In genomic region chr5:142800198-142800597, GRCm38 (mm10) we compare ENCODE assay signal across 11 mouse cellular contexts. TPM values are rescaled to one million over a fixed set of nuclear protein-coding genes. Genes with fewer than 3 reads are reported as not detected.
DNase-seq lines count a peak whose midpoint lies in the region; ATAC-seq lines count a peak whose summit lies in the region.
"Had no signal": no experiment of that assay in that cellular context is flagged by ENCODE, and none has a peak within 500 bp of the region (broad histone marks: within the 10 kb centered on the region; RNA-seq: fewer than 3 reads in every experiment).

No protein-coding gene starts in this region.

- 22% methylated on average over 8 of the region's 8 CpGs for WGBS in heart, embryonic 13.5 days
- 23% methylated on average over 8 of the region's 8 CpGs for WGBS in midbrain, embryonic 16.5 days

- no peak overlapping the region for H3K4me3 ChIP-seq in heart, embryonic 13.5 days
- no peak overlapping the region for H3K4me3 ChIP-seq in midbrain, embryonic 16.5 days (ENCODE audit: low read depth, low read length)

- H3K4me1 ChIP-seq in heart, embryonic 13.5 days = peaks cover 97% of the 10 kb centered on the region
- H3K4me1 ChIP-seq in midbrain, embryonic 16.5 days (ENCODE audit: control insufficient read depth, insufficient read depth, low read length) = peaks cover 78% of the 10 kb centered on the region

- H3K9me3 ChIP-seq in heart, embryonic 13.5 days = no peaks in the 10 kb centered on the region
- H3K9me3 ChIP-seq in midbrain, embryonic 16.5 days (replicated peaks; ENCODE audit: control insufficient read depth, low read length, poor library complexity, severe bottlenecking) = no peaks in the 10 kb centered on the region

- no peak for DNase-seq in heart, postnatal 14 days
- DNase-seq in thymus, postnatal 4 days = peak; percentile 47
- DNase-seq in thymus, adult 18-20 months = no peak
- DNase-seq in liver = peak; percentile 73
- DNase-seq in left cerebral cortex, postnatal 36 days (ENCODE audit: low spot score in 2 of 2) = no peak
- no peak for DNase-seq in frontal cortex, postnatal 25 days (ENCODE audit: low spot score in 2 of 2)
- DNase-seq: B cell, adult 2 months; cerebellum, postnatal 14 days; kidney, postnatal 10 days had no signal

- no peaks in the 10 kb centered on the region for H3K27me3 ChIP-seq in heart, embryonic 13.5 days (replicated peaks)
- H3K27me3 ChIP-seq in midbrain, embryonic 16.5 days (ENCODE audit: control insufficient read depth, insufficient read depth, low read depth, low read length) = no peaks in the 10 kb centered on the region

- intact Hi-C loops in heart, postnatal 14 days (cut with DNase I) = no loop called here
- intact Hi-C loops in left cerebral cortex, postnatal 36 days (cut with DNase I) = no loop called here

- no peak for ATAC-seq in heart, embryonic 13.5 days (ENCODE audit: extremely low read depth, insufficient number of reproducible peaks, low FRiP score, low TSS enrichment)
- 0 out of 2 replicates have a peak, but pooled peaks have one; percentile 8 for ATAC-seq in midbrain, embryonic 16.5 days

- H3K27ac ChIP-seq in heart, embryonic 13.5 days (replicated peaks) = 0 out of 2 replicates have a peak overlapping the region, but pooled peaks have one; percentile 87
- no peak overlapping the region for H3K27ac ChIP-seq in midbrain, embryonic 16.5 days (ENCODE audit: low read length)

- H3K9ac ChIP-seq in heart, embryonic 13.5 days = peak overlapping the region; percentile 51
- H3K9ac ChIP-seq in midbrain, embryonic 16.5 days (ENCODE audit: low read depth, low read length) = 0 out of 2 replicates have a peak overlapping the region, but pooled peaks have one; percentile 37

- H3K36me3 ChIP-seq in heart, embryonic 13.5 days = peaks cover 16% of the 10 kb centered on the region
- H3K36me3 ChIP-seq in midbrain, embryonic 16.5 days (ENCODE audit: control insufficient read depth, insufficient read depth, low read length) = no peaks in the 10 kb centered on the region

- H3K4me2 ChIP-seq in heart, embryonic 13.5 days = peak overlapping the region; percentile 24; the same call in 1 of the 2 replicates
- H3K4me2 ChIP-seq in midbrain, embryonic 16.5 days (ENCODE audit: low read length) = peak overlapping the region; percentile 11; the same call in 1 of the 2 replicates

RNA-seq across cellular contexts. Expression of gene Tnrc18, which starts 17.3 kb away (rescaled TPM):
- 15.9 and 18.6 TPM in 2 replicates for polyA plus RNA-seq in heart, embryonic 13.5 days (2015; fragmentation: Nextera tagmentation; extraction: Ambion mirVana)
- total RNA-seq in heart, postnatal 14 days (2021) = 10 to 100 TPM; 75.6 to 83.8 TPM
- 23.3 and 27.7 TPM in 2 replicates for polyA plus RNA-seq in midbrain, embryonic 16.5 days (2015; fragmentation: Nextera tagmentation; extraction: Ambion mirVana)
- 100 to 1,000 TPM; 117 to 147 TPM for total RNA-seq in left cerebral cortex, postnatal 36 days (2021)

Comparison
In these comparisons a context has a peak if more than half of its experiments do, and no peak if none do; other contexts are left out.
1. DNase-seq: peak in thymus, postnatal 4 days (single experiment) and liver (single experiment); none in heart, postnatal 14 days (0 of 2), thymus, adult 18-20 months (0 of 2), left cerebral cortex, postnatal 36 days (0 of 2) and frontal cortex, postnatal 25 days (0 of 2).